Mouse (Mus musculus) midbrain, postnatal 0 days (tissue): ENCODE measurements around the gene Odf3l2. TPM values are rescaled to one million over a fixed set of nuclear protein-coding genes. Genes with fewer than 3 reads are reported as not detected.

Experiments
- ATAC-seq: fragments of 200-750 bp; cut with Nextera tagmentation; 2 replicates; pipeline ENCODE4 v1.8.0; 2017; ENCODE audit warnings: moderate number of reproducible peaks, mild to moderate bottlenecking, moderate TSS enrichment, moderate library complexity; ENCODE audit not compliant: low FRiP score
- DNase-seq: peaks from one replicate; pipeline ENCODE4 v3.0.0-alpha.2; 2015; ENCODE audit warnings: low spot score
- H3K27ac ChIP-seq: fragments of 300-500 bp; sonication (generic); 2 replicates; pipeline ENCODE4 v1.5.1; 2014; ENCODE audit warnings: low read depth, mild to moderate bottlenecking, low read length, mixed read lengths
- H3K27me3 ChIP-seq: fragments of 300-500 bp; sonication (generic); 2 replicates; pipeline ENCODE4 v1.6.1; 2014; ENCODE audit warnings: low read length, control low read depth, mixed read lengths; ENCODE audit not compliant: insufficient read depth
- H3K36me3 ChIP-seq: fragments of 300-500 bp; sonication (generic); 2 replicates; pipeline ENCODE4 v1.6.1; 2014; ENCODE audit warnings: low read length, control low read depth, mixed read lengths; ENCODE audit not compliant: insufficient read depth
- H3K4me1 ChIP-seq: fragments of 300-500 bp; sonication (generic); 2 replicates; pipeline ENCODE4 v1.6.1; 2014; ENCODE audit warnings: mild to moderate bottlenecking, control low read depth, antibody characterized with exemption, low read length, mixed read lengths; ENCODE audit not compliant: insufficient read depth
- H3K4me2 ChIP-seq: fragments of 300-500 bp; sonication (generic); 2 replicates; pipeline ENCODE4 v1.6.1; 2014; ENCODE audit warnings: low read depth, mild to moderate bottlenecking, low read length, mixed read lengths; ENCODE audit not compliant: poor library complexity, severe bottlenecking
- H3K4me3 ChIP-seq: fragments of 300-500 bp; sonication (generic); 2 replicates; pipeline ENCODE4 v1.5.1; 2014; ENCODE audit warnings: low read depth, mild to moderate bottlenecking, low read length, moderate library complexity
- H3K9ac ChIP-seq: fragments of 300-500 bp; sonication (generic); replicated peaks from 2 replicates; pipeline ENCODE4 v1.6.1; 2014; ENCODE audit warnings: mild to moderate bottlenecking, low read length, moderate library complexity, mixed read lengths; ENCODE audit not compliant: poor library complexity, severe bottlenecking
- H3K9me3 ChIP-seq: fragments of 300-500 bp; sonication (generic); 2 replicates; pipeline ENCODE4 v1.6.1; 2016; ENCODE audit warnings: low read length, control low read depth
- CTCF ChIP-seq: IDR thresholded peaks from 2 replicates; pipeline ENCODE4 v1.5.1; 2016; ENCODE audit warnings: antibody characterized with exemption, mild to moderate bottlenecking
- WGBS: fragments of 180-500 bp; shearing (Covaris S2); extraction: QIAGEN DNeasy Blood & Tissue Kit; methylation state at CpG from one replicate; pipeline ENCODE4 v1.1.7; 2014; 5-methylcytosine and 5-hydroxymethylcytosine counted together
- polyA plus RNA-seq: library from polyadenylated mRNA; unstranded; fragments of >200 nt; fragmentation: Nextera tagmentation; extraction: Ambion mirVana; gene quantifications from 2 replicates; pipeline ENCODE4 v1.2.1, GENCODE M21; 2015
- total RNA-seq: library from RNA; depleted of rRNA; stranded (reverse); fragments of >200 nt; gene quantifications from 2 replicates; pipeline ENCODE4 v1.2.3, GENCODE M21; 2014

Odf3l2 gene
- total and polyA plus RNA-seq, 2 experiments from 2014 or later = 2.1 TPM; not detected in 1

GRCm38 (mm10) chr10:79682916-79683582 is 37.5 kb upstream of the Odf3l2 start:
- Histone ChIP-seq H3K27ac (peak overlapping the region; percentile 86), H3K4me2 (peak overlapping the region; percentile 93), H3K4me1 (peaks cover 14% of the 10 kb centered on the region), H3K9me3 (no peaks in the 10 kb centered on the region), H3K27me3 (no peaks in the 10 kb centered on the region), H3K4me3 (peak overlapping the region; percentile 79), H3K36me3 (peaks cover 32% of the 10 kb centered on the region), H3K9ac (peak overlapping the region; percentile 81)
- TF ChIP-seq CTCF = peak; percentile 68
- ATAC-seq (no peak), DNase-seq (peak; percentile 68)
- WGBS = 7% methylated on average over 10 of the region's 10 CpGs

DNA sequence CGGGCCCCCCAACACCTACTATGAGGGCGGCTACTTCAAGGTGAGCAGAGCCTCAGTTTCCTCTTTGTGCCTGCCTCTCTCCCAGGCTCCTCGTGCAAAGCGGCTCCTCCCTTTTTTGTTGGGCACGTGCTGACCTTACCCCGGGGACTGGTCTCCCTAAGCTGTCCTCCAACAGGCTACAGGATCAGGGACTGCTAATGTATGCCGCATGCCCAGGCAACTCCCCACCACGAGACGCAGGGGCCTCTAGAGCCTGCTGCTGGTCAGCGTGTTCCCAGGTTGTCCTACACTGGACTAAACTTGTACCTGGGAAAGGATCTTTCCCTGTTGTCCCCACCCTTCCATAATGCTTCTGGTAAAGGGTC is 37.0 kb upstream of the Odf3l2 start:
- ATAC-seq = peak; percentile 5; the same call in 1 of the 2 replicates
- peak overlapping the region; percentile 81 for H3K9ac ChIP-seq
- peaks cover 14% of the 10 kb centered on the region for H3K4me1 ChIP-seq
- no peak for DNase-seq
- H3K4me3 ChIP-seq = peak overlapping the region; percentile 79
- H3K9me3 ChIP-seq = no peaks in the 10 kb centered on the region
- 2% methylated on average over 10 of the region's 10 CpGs for WGBS
- TF ChIP-seq CTCF = no peak
- peak overlapping the region; percentile 86 for H3K27ac ChIP-seq
- H3K4me2 ChIP-seq = peak overlapping the region; percentile 93
- H3K27me3 ChIP-seq = no peaks in the 10 kb centered on the region
- peaks cover 29% of the 10 kb centered on the region for H3K36me3 ChIP-seq

DNA sequence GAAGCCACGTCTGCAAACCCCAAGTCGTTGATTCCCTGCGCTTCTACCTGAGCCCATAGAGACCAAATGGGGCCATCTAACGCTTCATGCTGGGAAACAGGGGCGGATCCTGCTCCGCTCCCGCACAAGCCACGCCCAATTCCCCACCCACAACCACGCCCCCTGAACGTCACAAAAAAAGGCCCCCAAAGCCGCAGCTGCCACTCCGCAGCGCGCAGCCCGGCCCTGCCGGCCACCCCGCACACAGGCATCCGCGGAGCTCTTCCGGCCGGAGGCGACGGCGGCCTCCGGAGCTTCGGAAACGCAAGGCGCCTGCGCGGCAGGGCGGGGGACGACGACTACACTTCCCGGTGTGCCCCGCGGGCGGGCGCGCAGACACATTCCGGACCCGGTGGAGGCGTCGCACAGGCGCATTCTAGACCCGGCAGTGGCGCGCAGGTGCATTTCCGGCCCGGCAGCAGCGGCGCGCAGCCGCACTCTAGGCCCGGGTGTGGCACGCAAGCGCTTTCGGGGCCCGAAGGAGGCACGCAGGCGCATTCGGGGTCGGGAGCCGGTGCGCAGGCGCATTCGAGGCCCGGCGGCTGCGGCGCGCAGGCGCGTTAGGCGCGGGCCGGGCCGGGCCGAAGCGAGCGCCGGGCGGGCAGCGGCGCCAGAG is 36.2 kb upstream of the Odf3l2 start, which contains the start of gene Cdc34:
Gene Cdc34 (plus strand): TSS at position 605 of the 655 bp plus-strand sequence.
- under 1% methylated on average over 54 of the region's 84 CpGs for WGBS
- peak; percentile 99 for DNase-seq
- peak; percentile 55 for TF ChIP-seq CTCF
- peak within 1 kb of the TSS; percentile 81 for H3K9ac ChIP-seq
- H3K4me3 ChIP-seq = peak within 1 kb of the TSS; percentile 79
- peaks cover 21% of the 10 kb centered on the region for H3K36me3 ChIP-seq
- peak within 1 kb of the TSS; percentile 86 for H3K27ac ChIP-seq
- H3K27me3 ChIP-seq = no peaks in the 10 kb centered on the region
- peak; percentile 93 for ATAC-seq
- H3K9me3 ChIP-seq = no peaks in the 10 kb centered on the region
- peaks cover 14% of the 10 kb centered on the region for H3K4me1 ChIP-seq
- H3K4me2 ChIP-seq = peak within 1 kb of the TSS; percentile 93

- H3K4me2 ChIP-seq = peak overlapping the region; percentile 58
- no peak for TF ChIP-seq CTCF
- H3K36me3 ChIP-seq = peaks cover 13% of the 10 kb centered on the region
- peak overlapping the region; percentile 51; the same call in 1 of the 2 replicates for H3K9ac ChIP-seq
- no peaks in the 10 kb centered on the region for H3K9me3 ChIP-seq
- DNase-seq = no peak
- peak overlapping the region; percentile 86 for H3K27ac ChIP-seq
- ATAC-seq = peak; percentile 8; the same call in 1 of the 2 replicates
- WGBS = 41% methylated on average over 11 of the region's 11 CpGs
- H3K4me1 ChIP-seq = peaks cover 14% of the 10 kb centered on the region
- peak overlapping the region; percentile 79 for H3K4me3 ChIP-seq
- H3K27me3 ChIP-seq = no peaks in the 10 kb centered on the region
Measured at GRCm38 (mm10) chr10:79680606-79681495, 35.3 kb upstream of the Odf3l2 start.

GRCm38 (mm10) chr10:79675346-79676035 is 30.0 kb upstream of the Odf3l2 start:
- DNase-seq (no peak), ATAC-seq (peak; percentile 20; the same call in 1 of the 2 replicates)
- Histone ChIP-seq H3K4me2 (no peak overlapping the region), H3K36me3 (no peaks in the 10 kb centered on the region; the same call in 1 of the 2 replicates), H3K4me1 (peaks cover 6% of the 10 kb centered on the region), H3K9ac (no peak overlapping the region), H3K27me3 (no peaks in the 10 kb centered on the region), H3K4me3 (no peak overlapping the region), H3K9me3 (no peaks in the 10 kb centered on the region), H3K27ac (no peak overlapping the region)
- 58% methylated on average over 44 of the region's 44 CpGs for WGBS
- no peak for TF ChIP-seq CTCF
